Mouse (Mus musculus) CH12.LX (cell line): ENCODE measurements around the gene Fermt2. TPM values are rescaled to one million over a fixed set of nuclear protein-coding genes. Genes with fewer than 3 reads are reported as not detected.

ENCODE experiments used
- DNase-seq: peaks from one replicate; pipeline ENCODE4 v3.0.0-alpha.2; 2013; ENCODE audit errors: extremely low read depth
- H3K27ac ChIP-seq: 2 replicates; pipeline ENCODE4 v1.5.1; 2012; ENCODE audit warnings: low read depth, mild to moderate bottlenecking, control low read depth, moderate library complexity; ENCODE audit not compliant: insufficient read depth
- H3K27me3 ChIP-seq: replicated peaks from 2 replicates; pipeline ENCODE3; 2012; ENCODE audit warnings: inconsistent platforms
- H3K36me3 ChIP-seq, 2 experiments: replicated peaks in 1 of 2; 2 replicates each; pipeline versions ENCODE3 to v1.6.1; 2012; ENCODE audit warnings: inconsistent platforms in 1 of 2, low read length in 1 of 2, mild to moderate bottlenecking in 1 of 2, mixed read lengths in 1 of 2, moderate library complexity in 1 of 2; ENCODE audit not compliant: control insufficient read depth in 1 of 2, insufficient read depth in 1 of 2
- H3K4me1 ChIP-seq, 2 experiments: 2 replicates each; pipeline ENCODE4 v1.6.1; 2012; ENCODE audit warnings: inconsistent platforms in 1 of 2, moderate library complexity in 1 of 2; ENCODE audit not compliant: insufficient read depth in 2 of 2, control insufficient read depth in 1 of 2
- H3K4me2 ChIP-seq: 2 replicates; pipeline ENCODE4 v1.6.1; 2012; ENCODE audit warnings: low read depth, mild to moderate bottlenecking, control low read depth; ENCODE audit not compliant: poor library complexity, insufficient read depth, severe bottlenecking
- H3K4me3 ChIP-seq, 3 experiments: fragments of 150-350 bp in 1 of 3; sonication (generic) in 1 of 3; replicated peaks in 1 of 3; 2 replicates each; pipeline versions ENCODE3 to v1.5.1; 2011 to 2012; ENCODE audit warnings: low read depth in 2 of 3, low read length in 2 of 3, mild to moderate bottlenecking in 2 of 3, moderate library complexity in 2 of 3, control low read depth in 1 of 3, improper control_type of control experiment in 1 of 3, inconsistent platforms in 1 of 3, mixed read lengths in 1 of 3; ENCODE audit not compliant: poor library complexity in 1 of 3
- H3K79me2 ChIP-seq: replicated peaks from 2 replicates; pipeline ENCODE4 v1.6.1; 2012; ENCODE audit warnings: mild to moderate bottlenecking, moderate library complexity; ENCODE audit not compliant: control insufficient read depth, poor library complexity, insufficient read depth, severe bottlenecking; ENCODE audit errors: extremely low read depth
- H3K9ac ChIP-seq: 2 replicates; pipeline ENCODE4 v1.6.1; 2012; ENCODE audit warnings: low read depth, mild to moderate bottlenecking, control low read depth, moderate library complexity; ENCODE audit not compliant: insufficient read depth
- H3K9me3 ChIP-seq: replicated peaks from 2 replicates; pipeline ENCODE3; 2012; ENCODE audit warnings: low read length, inconsistent platforms, mixed read lengths
- BHLHE40 ChIP-seq: IDR thresholded peaks from 2 replicates; pipeline ENCODE4 v1.6.1; 2011; ENCODE audit warnings: mild to moderate bottlenecking, low read depth, low read length, improper control_type of control experiment
- CHD1 ChIP-seq: IDR thresholded peaks from 2 replicates; pipeline ENCODE4 v1.6.1; 2012; ENCODE audit warnings: low read depth, low read length, improper control_type of control experiment, inconsistent platforms
- CHD2 ChIP-seq: IDR thresholded peaks from 2 replicates; pipeline ENCODE4 v1.6.1; 2011; ENCODE audit warnings: low read length, improper control_type of control experiment
- E2F4 ChIP-seq: IDR thresholded peaks from 2 replicates; pipeline ENCODE4 v1.6.1; 2011; ENCODE audit warnings: low read depth, low read length, improper control_type of control experiment; ENCODE audit not compliant: insufficient replicate concordance
- EP300 ChIP-seq: IDR thresholded peaks from 2 replicates; pipeline ENCODE4 v1.6.1; 2011; ENCODE audit warnings: low read length, improper control_type of control experiment
- JUN ChIP-seq: IDR thresholded peaks from 2 replicates; pipeline ENCODE4 v1.6.1; 2011; ENCODE audit warnings: low read depth, mild to moderate bottlenecking, low read length, improper control_type of control experiment, moderate library complexity; ENCODE audit not compliant: insufficient read depth
- KAT2A ChIP-seq: IDR thresholded peaks from 2 replicates; pipeline ENCODE4 v1.6.1; 2012; ENCODE audit warnings: low read length, improper control_type of control experiment, inconsistent platforms; ENCODE audit not compliant: insufficient replicate concordance
- MAFK ChIP-seq: IDR thresholded peaks from 2 replicates; pipeline ENCODE4 v1.6.1; 2011; ENCODE audit warnings: low read length, improper control_type of control experiment; ENCODE audit not compliant: insufficient replicate concordance
- MAZ ChIP-seq: IDR thresholded peaks from 2 replicates; pipeline ENCODE4 v1.6.1; 2012; ENCODE audit warnings: low read depth, mild to moderate bottlenecking, inconsistent platforms, low read length, improper control_type of control experiment, moderate library complexity
- MXI1 ChIP-seq: IDR thresholded peaks from 2 replicates; pipeline ENCODE4 v1.6.1; 2011; ENCODE audit warnings: mild to moderate bottlenecking, low read depth, low read length, improper control_type of control experiment
- NRF1 ChIP-seq: IDR thresholded peaks from 2 replicates; pipeline ENCODE4 v1.6.1; 2014; ENCODE audit warnings: low read depth, mild to moderate bottlenecking, inconsistent platforms, low read length, improper control_type of control experiment, moderate library complexity
- PAX5 ChIP-seq: IDR thresholded peaks from 2 replicates; pipeline ENCODE4 v1.6.1; 2012; ENCODE audit warnings: low read length, inconsistent platforms, mixed read lengths
- POLR2A ChIP-seq: IDR thresholded peaks from 2 replicates; pipeline ENCODE4 v1.6.1; 2011; ENCODE audit warnings: low read depth, mild to moderate bottlenecking, improper control_type of control experiment, low read length
- POLR2AphosphoS2 ChIP-seq: IDR thresholded peaks from 2 replicates; pipeline ENCODE4 v1.6.1; 2011; ENCODE audit warnings: low read depth, low read length, improper control_type of control experiment
- RCOR1 ChIP-seq: conservative IDR thresholded peaks from 2 replicates; pipeline ENCODE4 v1.6.1; 2012; ENCODE audit warnings: low read depth, mild to moderate bottlenecking, inconsistent platforms, low read length, improper control_type of control experiment
- SIN3A ChIP-seq: IDR thresholded peaks from 2 replicates; pipeline ENCODE4 v1.6.1; 2012; ENCODE audit warnings: low read length, improper control_type of control experiment, inconsistent platforms
- TBP ChIP-seq: conservative IDR thresholded peaks from 2 replicates; pipeline ENCODE4 v1.6.1; 2011; ENCODE audit warnings: low read depth, low read length, improper control_type of control experiment
- TCF12 ChIP-seq: IDR thresholded peaks from 2 replicates; pipeline ENCODE4 v1.6.1; 2014; ENCODE audit warnings: low read depth, mild to moderate bottlenecking, inconsistent platforms, low read length, improper control_type of control experiment
- UBTF ChIP-seq: IDR thresholded peaks from 2 replicates; pipeline ENCODE4 v1.6.1; 2012; ENCODE audit warnings: low read depth, mild to moderate bottlenecking, inconsistent platforms, low read length, improper control_type of control experiment, moderate library complexity
- USF2 ChIP-seq: conservative IDR thresholded peaks from 2 replicates; pipeline ENCODE4 v1.6.1; 2011; ENCODE audit warnings: low read depth, low read length, improper control_type of control experiment
- ZC3H11A ChIP-seq: IDR thresholded peaks from 2 replicates; pipeline ENCODE4 v1.6.1; 2012; ENCODE audit warnings: low read depth, mild to moderate bottlenecking, inconsistent platforms, low read length, improper control_type of control experiment
- ZKSCAN1 ChIP-seq: IDR thresholded peaks from 2 replicates; pipeline ENCODE4 v1.6.1; 2012; ENCODE audit warnings: low read depth, inconsistent platforms, low read length, improper control_type of control experiment, borderline replicate concordance
- ZMIZ1 ChIP-seq: IDR thresholded peaks from 2 replicates; pipeline ENCODE4 v1.6.1; 2012; ENCODE audit warnings: low read depth, mild to moderate bottlenecking, inconsistent platforms, low read length, improper control_type of control experiment
- ZNF384 ChIP-seq: IDR thresholded peaks from 2 replicates; pipeline ENCODE4 v1.6.1; 2012; ENCODE audit warnings: low read depth, low read length, improper control_type of control experiment, inconsistent platforms
- dilution Hi-C: fragments of 300-500 bp; cut with MboI; formaldehyde crosslinking; loops from 2 replicates; pipeline ENCODE4 v1.14.3; 2020; ENCODE audit warnings: low sequenced_read_pairs; ENCODE audit not compliant: extremely low pct_unique_long_range_greater_than_20kb, extremely low pct_ligation_motif_present
- in situ Hi-C: fragments of 300-500 bp; cut with MboI; formaldehyde crosslinking; loops from 3 replicates; pipeline ENCODE4 v1.14.3; 2019; ENCODE audit warnings: low sequenced_read_pairs, low pct_ligation_motif_present, low pct_unique_long_range_greater_than_20kb, mixed read lengths
- polyA plus RNA-seq: library from polyadenylated mRNA; unstranded; fragments of >175 nt; gene quantifications from 2 replicates; pipeline ENCODE4 v1.2.1, GENCODE M21; 2012; ENCODE audit warnings: low read depth; ENCODE audit not compliant: insufficient read length
- total RNA-seq, 2 experiments: library from RNA; depleted of rRNA; stranded (reverse); fragments of 300-350 nt in 1 of 2; fragments of >200 nt in 1 of 2; gene quantifications; 2 replicates each; pipeline ENCODE4 v1.2.3; 2012 to 2014

Fermt2 gene
- total and polyA plus RNA-seq, 3 experiments, result 0.41 TPM; not detected in 2

DNA sequence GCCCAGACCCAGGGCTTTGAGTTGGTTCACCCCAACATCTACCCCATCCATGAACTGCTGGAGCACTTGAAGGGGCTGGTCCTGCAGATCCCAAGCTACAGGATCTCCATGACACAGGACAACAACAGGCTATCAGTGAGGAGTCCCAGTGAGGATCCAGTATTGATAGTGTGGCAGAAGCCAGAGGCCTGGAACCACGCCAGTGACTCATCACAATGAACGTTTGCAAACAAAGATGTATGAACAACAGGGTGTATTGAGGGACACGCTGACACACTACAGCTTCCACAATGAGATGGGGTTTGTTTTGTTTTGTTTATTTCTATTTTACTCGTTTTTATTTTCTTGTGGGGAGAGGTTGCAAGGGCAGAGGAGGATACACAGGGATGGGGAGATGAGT is 107.5 kb downstream of the Fermt2 start:
- Histone ChIP-seq H3K36me3 (no peaks in the 10 kb centered on the region), H3K4me1 (0 out of 4 replicates have a peak, but pooled peaks cover 0 to 3% of the 10 kb centered on the region in 2 experiments), H3K4me3 (no peak overlapping the region), H3K4me2 (no peak overlapping the region), H3K79me2 (no peaks in the 10 kb centered on the region), H3K27ac (no peak overlapping the region), H3K9me3 (peaks cover 6% of the 10 kb centered on the region), H3K9ac (no peak overlapping the region), H3K27me3 (no peaks in the 10 kb centered on the region)
- no peak for DNase-seq
- no peak for TF ChIP-seq E2F4
- TF ChIP-seq BHLHE40, result no peak
- no peak for TF ChIP-seq TBP
- TF ChIP-seq NRF1, result no peak
- TF ChIP-seq CHD2, result no peak
- in situ Hi-C loops, result no loop called here
- dilution Hi-C loops, result no loop called here

GRCm38 (mm10) chr14:45419323-45419722 is 110.6 kb downstream of the Fermt2 start:
- H3K36me3 ChIP-seq, result no peaks in the 10 kb centered on the region
- H3K79me2 ChIP-seq, result no peaks in the 10 kb centered on the region
- TF ChIP-seq SIN3A (no peak), POLR2A (no peak), POLR2AphosphoS2 (no peak), TBP (no peak), ZNF384 (no peak), RCOR1 (no peak), ZMIZ1 (no peak), ZKSCAN1 (no peak), USF2 (no peak), PAX5 (no peak), UBTF (no peak), MXI1 (no peak), JUN (no peak), TCF12 (no peak), EP300 (no peak), KAT2A (no peak), ZC3H11A (no peak), MAFK (no peak), CHD1 (no peak), MAZ (no peak)
- TF ChIP-seq, all 38 proteins: peak for 0
- Histone ChIP-seq H3K4me3 (no peak overlapping the region), H3K27ac (no peak overlapping the region), H3K27me3 (no peaks in the 10 kb centered on the region), H3K9ac (no peak overlapping the region), H3K9me3 (no peaks in the 10 kb centered on the region), H3K4me2 (no peak overlapping the region), H3K4me1 (peaks cover 0 to 3% of the 10 kb centered on the region in 2 experiments; a peak in 1 of 4 replicates)
- no peak for DNase-seq
- dilution Hi-C loops (no loop called here), in situ Hi-C loops (loop anchor here (10.0 kb wide), 1 partner anchor 355 kb away; no protein-coding TSS in a partner anchor)
